Mouse (Mus musculus): Measurements from ENCODE around the gene Gm21885. TPM values are rescaled to one million over a fixed set of nuclear protein-coding genes. Genes with fewer than 3 reads are reported as not detected.

Gene Gm21885
- polyA plus RNA-seq, 1 experiment = not detected

- no peak for TF ChIP-seq CTCF (IDR thresholded peaks at IDR 0.05; ENCODE audit: control insufficient read depth, insufficient read depth, low read length)
- no peak for TF ChIP-seq POLR2A (IDR thresholded peaks at IDR 0.05; ENCODE audit: borderline replicate concordance, control insufficient read depth, low read depth, low read length)
- no peak overlapping the region for H3K4me3 ChIP-seq (replicated peaks; ENCODE audit: control insufficient read depth, low read depth, low read length)
These were observed 38.1 kb upstream of the Gm21885 start for GRCm38 (mm10) chr11:94243422-94244180.

GRCm38 (mm10) chr11:94244385-94244784, 37.3 kb upstream of the Gm21885 start:
- TF ChIP-seq CTCF (IDR thresholded peaks at IDR 0.05; ENCODE audit: control insufficient read depth, insufficient read depth, low read length) (no peak), POLR2A (IDR thresholded peaks at IDR 0.05; ENCODE audit: borderline replicate concordance, control insufficient read depth, low read depth, low read length) (no peak)
- H3K27ac ChIP-seq (ENCODE audit: control insufficient read depth, insufficient read depth, low read depth, low read length, poor library complexity) = no peak overlapping the region
- 75% methylated on average over 9 of the region's 9 CpGs for WGBS
- peaks cover 1% of the 10 kb centered on the region; the same call in 1 of the 2 replicates for H3K4me1 ChIP-seq (ENCODE audit: control insufficient read depth, insufficient read depth, low read length)
- H3K4me3 ChIP-seq (replicated peaks; ENCODE audit: control insufficient read depth, low read depth, low read length) = no peak overlapping the region

More at GRCm38 (mm10) chr11:94243422-94244180, 38.1 kb upstream of the Gm21885 start:
- 43% methylated on average over 15 of the region's 15 CpGs for WGBS
- Histone ChIP-seq H3K4me1 (ENCODE audit: control insufficient read depth, insufficient read depth, low read length) (peaks cover 1% of the 10 kb centered on the region; the same call in 1 of the 2 replicates), H3K27ac (ENCODE audit: control insufficient read depth, insufficient read depth, low read depth, low read length, poor library complexity) (no peak overlapping the region)

- no peak for TF ChIP-seq CTCF (IDR thresholded peaks at IDR 0.05; ENCODE audit: control insufficient read depth, insufficient read depth, low read length)
- TF ChIP-seq POLR2A (IDR thresholded peaks at IDR 0.05; ENCODE audit: borderline replicate concordance, control insufficient read depth, low read depth, low read length) = no peak
- Histone ChIP-seq H3K4me3 (replicated peaks; ENCODE audit: control insufficient read depth, low read depth, low read length) (no peak within 1 kb of the TSS), H3K27ac (ENCODE audit: control insufficient read depth, insufficient read depth, low read depth, low read length, poor library complexity) (no peak within 1 kb of the TSS), H3K4me1 (ENCODE audit: control insufficient read depth, insufficient read depth, low read length) (peaks cover 1% of the 10 kb centered on the region; the same call in 1 of the 2 replicates)
- WGBS = 85% methylated on average over 17 of the region's 17 CpGs
These were observed 35.5 kb upstream of the Gm21885 start, which contains the start of gene Wfikkn2 for GRCm38 (mm10) chr11:94245955-94246788. Wfikkn2 (minus strand) TSS chr11:94246005.

- WGBS = 84% methylated on average over 8 of the region's 8 CpGs
- TF ChIP-seq CTCF (IDR thresholded peaks at IDR 0.05; ENCODE audit: control insufficient read depth, insufficient read depth, low read length) (no peak), POLR2A (IDR thresholded peaks at IDR 0.05; ENCODE audit: borderline replicate concordance, control insufficient read depth, low read depth, low read length) (no peak)
- Histone ChIP-seq H3K4me3 (replicated peaks; ENCODE audit: control insufficient read depth, low read depth, low read length) (no peak overlapping the region), H3K27ac (ENCODE audit: control insufficient read depth, insufficient read depth, low read depth, low read length, poor library complexity) (no peak overlapping the region), H3K4me1 (ENCODE audit: control insufficient read depth, insufficient read depth, low read length) (peaks cover 1% of the 10 kb centered on the region; the same call in 1 of the 2 replicates)
These were observed 34.9 kb upstream of the Gm21885 start for GRCm38 (mm10) chr11:94246789-94247061.

GRCm38 (mm10) chr11:94253156-94253555, 28.5 kb upstream of the Gm21885 start:
- no peak overlapping the region for H3K4me3 ChIP-seq (replicated peaks; ENCODE audit: control insufficient read depth, low read depth, low read length)
- 30% methylated on average over 9 of the region's 9 CpGs for WGBS
- H3K4me1 ChIP-seq (ENCODE audit: control insufficient read depth, insufficient read depth, low read length) = no peaks in the 10 kb centered on the region; the same call in 1 of the 2 replicates
- no peak for TF ChIP-seq CTCF (IDR thresholded peaks at IDR 0.05; ENCODE audit: control insufficient read depth, insufficient read depth, low read length)
- no peak for TF ChIP-seq POLR2A (IDR thresholded peaks at IDR 0.05; ENCODE audit: borderline replicate concordance, control insufficient read depth, low read depth, low read length)
- H3K27ac ChIP-seq (ENCODE audit: control insufficient read depth, insufficient read depth, low read depth, low read length, poor library complexity) = no peak overlapping the region

- no peak overlapping the region for H3K27ac ChIP-seq (ENCODE audit: control insufficient read depth, insufficient read depth, low read depth, low read length, poor library complexity)
- TF ChIP-seq CTCF (IDR thresholded peaks at IDR 0.05; ENCODE audit: control insufficient read depth, insufficient read depth, low read length) = no peak
- no peak for TF ChIP-seq POLR2A (IDR thresholded peaks at IDR 0.05; ENCODE audit: borderline replicate concordance, control insufficient read depth, low read depth, low read length)
- no peak overlapping the region for H3K4me3 ChIP-seq (replicated peaks; ENCODE audit: control insufficient read depth, low read depth, low read length)
- WGBS = 42% methylated on average over 10 of the region's 10 CpGs
- no peaks in the 10 kb centered on the region; the same call in 1 of the 2 replicates for H3K4me1 ChIP-seq (ENCODE audit: control insufficient read depth, insufficient read depth, low read length)
These were observed 28.0 kb upstream of the Gm21885 start for GRCm38 (mm10) chr11:94253691-94254090.

- no peak overlapping the region for H3K27ac ChIP-seq (ENCODE audit: control insufficient read depth, insufficient read depth, low read depth, low read length, poor library complexity)
- H3K4me3 ChIP-seq (replicated peaks; ENCODE audit: control insufficient read depth, low read depth, low read length) = no peak overlapping the region
- H3K4me1 ChIP-seq (ENCODE audit: control insufficient read depth, insufficient read depth, low read length) = peaks cover 3% of the 10 kb centered on the region; the same call in 1 of the 2 replicates
- WGBS = 82% methylated on average over 5 of the region's 5 CpGs
- TF ChIP-seq POLR2A (IDR thresholded peaks at IDR 0.05; ENCODE audit: borderline replicate concordance, control insufficient read depth, low read depth, low read length) (no peak), CTCF (IDR thresholded peaks at IDR 0.05; ENCODE audit: control insufficient read depth, insufficient read depth, low read length) (no peak)
These were observed 25.9 kb upstream of the Gm21885 start for GRCm38 (mm10) chr11:94255733-94256132.

- H3K4me1 ChIP-seq (ENCODE audit: control insufficient read depth, insufficient read depth, low read length) = peaks cover 9% of the 10 kb centered on the region
- H3K4me3 ChIP-seq (replicated peaks; ENCODE audit: control insufficient read depth, low read depth, low read length) = no peak overlapping the region
- 88% methylated on average over 14 of the region's 14 CpGs for WGBS
- no peak overlapping the region for H3K27ac ChIP-seq (ENCODE audit: control insufficient read depth, insufficient read depth, low read depth, low read length, poor library complexity)
- TF ChIP-seq POLR2A (IDR thresholded peaks at IDR 0.05; ENCODE audit: borderline replicate concordance, control insufficient read depth, low read depth, low read length) = no peak
These were observed 23.7 kb upstream of the Gm21885 start for GRCm38 (mm10) chr11:94257987-94258386.

Data from bone marrow, adult 2 months (tissue).